Mouse (Mus musculus) hindbrain, embryonic 12.5 days (tissue): ENCODE results near the gene Errfi1. TPM values are rescaled to one million over a fixed set of nuclear protein-coding genes. Genes with fewer than 3 reads are reported as not detected.

Experiments used
- ATAC-seq: fragments of 200-750 bp; cut with Nextera tagmentation; 2 replicates; pipeline ENCODE4 v1.8.0; 2017; ENCODE audit warnings: moderate TSS enrichment; ENCODE audit not compliant: low FRiP score
- H3K27ac ChIP-seq: fragments of 300-500 bp; sonication (generic); 2 replicates; pipeline ENCODE4 v1.5.1; 2016; ENCODE audit warnings: mild to moderate bottlenecking
- H3K27me3 ChIP-seq: fragments of 300-500 bp; sonication (generic); 2 replicates; pipeline ENCODE4 v1.6.1; 2016; ENCODE audit warnings: mild to moderate bottlenecking
- H3K36me3 ChIP-seq: fragments of 300-500 bp; sonication (generic); 2 replicates; pipeline ENCODE4 v1.6.1; 2016; ENCODE audit warnings: mild to moderate bottlenecking
- H3K4me1 ChIP-seq: fragments of 300-500 bp; sonication (generic); 2 replicates; pipeline ENCODE4 v1.6.1; 2016
- H3K4me2 ChIP-seq: fragments of 300-500 bp; sonication (generic); replicated peaks from 2 replicates; pipeline ENCODE4 v1.6.1; 2016; ENCODE audit warnings: mild to moderate bottlenecking
- H3K4me3 ChIP-seq: fragments of 300-500 bp; sonication (generic); 2 replicates; pipeline ENCODE4 v1.5.1; 2016; ENCODE audit warnings: mild to moderate bottlenecking
- H3K9ac ChIP-seq: fragments of 300-500 bp; sonication (generic); 2 replicates; pipeline ENCODE4 v1.6.1; 2016; ENCODE audit warnings: mild to moderate bottlenecking, moderate library complexity
- H3K9me3 ChIP-seq: fragments of 300-500 bp; sonication (generic); replicated peaks from 2 replicates; pipeline ENCODE4 v1.6.1; 2016; ENCODE audit warnings: mild to moderate bottlenecking
- WGBS: fragments of 180-500 bp; shearing (Covaris S2); methylation state at CpG from one replicate; pipeline ENCODE4 v1.1.7; 2016; 5-methylcytosine and 5-hydroxymethylcytosine counted together
- polyA plus RNA-seq: library from polyadenylated mRNA; unstranded; fragments of >200 nt; fragmentation: Nextera tagmentation; extraction: Ambion mirVana; gene quantifications from 2 replicates; pipeline ENCODE4 v1.2.1, GENCODE M21; 2016

Errfi1 gene
- polyA plus RNA-seq, 1 experiment from 2014 or later: 31.2 TPM

DNA sequence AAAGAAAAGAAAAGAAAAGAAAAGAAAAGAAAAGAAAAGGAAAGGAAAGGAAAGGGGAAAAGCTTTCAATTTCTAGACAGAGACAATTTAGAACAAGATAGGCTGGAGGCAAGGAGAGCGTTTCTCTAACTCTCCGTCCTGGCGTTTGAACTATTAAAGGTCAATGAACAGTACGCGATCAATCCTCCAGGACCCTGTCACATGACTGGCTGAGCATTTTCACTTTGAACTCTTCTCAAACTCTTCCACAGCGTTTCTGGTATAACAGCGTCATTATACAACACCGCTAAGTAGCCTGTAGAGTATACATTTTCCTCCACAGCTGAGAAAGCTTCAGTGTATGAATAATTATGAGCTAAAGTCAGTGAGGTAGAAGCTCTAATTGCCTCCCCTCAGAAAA is 1.7 kb upstream of the Errfi1 start:
- Histone ChIP-seq H3K4me3 (no peak overlapping the region), H3K9ac (no peak overlapping the region), H3K36me3 (no peaks in the 10 kb centered on the region), H3K27ac (no peak overlapping the region), H3K27me3 (no peaks in the 10 kb centered on the region; the same call in 1 of the 2 replicates), H3K9me3 (no peaks in the 10 kb centered on the region), H3K4me1 (peaks cover 15% of the 10 kb centered on the region; the same call in 1 of the 2 replicates), H3K4me2 (no peak overlapping the region)
- no peak for ATAC-seq
- WGBS: 65% methylated on average over 8 of the region's 8 CpGs

DNA sequence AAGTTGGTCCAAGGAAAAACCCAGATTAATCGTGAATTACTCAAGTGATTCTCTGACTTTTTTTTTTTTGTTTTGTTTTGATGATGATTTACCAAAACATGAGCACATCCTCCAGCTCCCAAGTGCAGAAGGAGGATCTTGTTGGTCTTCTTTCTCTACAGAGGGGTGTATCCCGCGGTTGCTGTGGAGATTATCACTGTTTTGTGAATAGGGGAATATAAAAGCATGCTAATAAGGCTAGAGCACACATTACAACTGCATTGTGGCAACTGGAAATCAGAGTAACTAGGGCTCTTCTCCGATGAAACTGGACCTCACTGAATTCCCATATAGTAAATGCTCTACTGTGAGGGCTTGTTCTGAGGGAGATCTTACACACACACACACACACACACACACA is 1.2 kb upstream of the Errfi1 start:
- H3K4me2 ChIP-seq: no peak overlapping the region
- no peaks in the 10 kb centered on the region for H3K9me3 ChIP-seq
- no peak for ATAC-seq
- H3K27me3 ChIP-seq: no peaks in the 10 kb centered on the region; the same call in 1 of the 2 replicates
- no peaks in the 10 kb centered on the region for H3K36me3 ChIP-seq
- 63% methylated on average over 4 of the region's 4 CpGs for WGBS
- no peak overlapping the region for H3K4me3 ChIP-seq
- peaks cover 15% of the 10 kb centered on the region; the same call in 1 of the 2 replicates for H3K4me1 ChIP-seq
- H3K27ac ChIP-seq: no peak overlapping the region
- no peak overlapping the region for H3K9ac ChIP-seq

DNA sequence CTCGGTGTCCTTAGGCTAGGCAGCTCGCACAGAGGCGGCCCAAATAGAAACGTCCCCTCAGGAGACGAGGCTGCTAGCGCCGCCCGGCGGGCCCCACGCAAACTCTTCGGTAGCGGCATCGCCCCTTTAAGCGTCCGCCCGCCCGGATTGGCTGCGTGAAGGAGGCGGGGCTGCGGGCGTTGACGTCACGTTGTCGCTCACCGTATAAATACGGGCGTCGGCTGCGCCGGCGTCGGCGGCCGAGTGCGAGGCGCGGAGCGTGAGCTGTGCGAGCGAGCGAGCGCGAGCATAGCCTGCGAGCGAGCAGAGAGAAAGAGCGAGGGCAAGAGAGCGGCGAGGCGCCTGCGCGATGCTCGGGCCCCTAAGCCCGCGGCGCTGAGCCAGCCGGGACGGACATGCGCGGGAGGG is 1.1 kb downstream of the Errfi1 start:
- ATAC-seq: peak; percentile 97

DNA sequence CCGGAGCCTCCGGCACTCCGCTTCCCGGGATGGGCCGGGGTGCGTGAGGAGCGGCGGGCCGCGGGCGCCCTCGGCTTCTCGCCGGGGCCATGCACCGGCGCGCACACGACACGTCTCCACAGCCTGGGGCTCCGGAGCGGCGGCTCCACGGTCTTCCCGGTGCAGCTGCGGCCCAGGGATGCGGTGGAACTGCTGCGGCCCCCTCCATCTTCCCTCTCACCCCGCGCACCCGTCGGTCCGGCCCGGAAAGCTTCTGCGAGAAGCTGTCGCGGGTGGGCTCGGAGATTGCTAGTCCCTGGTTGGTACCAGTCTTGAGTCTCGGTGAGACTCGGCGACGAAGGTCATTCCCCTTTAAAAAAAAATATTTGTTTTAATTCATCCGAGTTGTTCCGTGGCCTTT is 1.6 kb downstream of the Errfi1 start:
- WGBS: 1% methylated on average over 33 of the region's 43 CpGs
- Histone ChIP-seq H3K4me1 (peaks cover 9% of the 10 kb centered on the region), H3K9me3 (no peaks in the 10 kb centered on the region), H3K9ac (peak overlapping the region; percentile 95), H3K36me3 (no peaks in the 10 kb centered on the region), H3K4me2 (peak overlapping the region; percentile 69), H3K27me3 (no peaks in the 10 kb centered on the region; the same call in 1 of the 2 replicates), H3K4me3 (peak overlapping the region; percentile 90), H3K27ac (peak overlapping the region; percentile 99)
- ATAC-seq: peak; percentile 83

More for the DNA sequence above, 1.1 kb downstream of the Errfi1 start:
- H3K4me2 ChIP-seq: peak overlapping the region; percentile 69
- peak overlapping the region; percentile 99 for H3K27ac ChIP-seq
- H3K9ac ChIP-seq: peak overlapping the region; percentile 95
- no peaks in the 10 kb centered on the region for H3K36me3 ChIP-seq
- H3K4me1 ChIP-seq: peaks cover 9% of the 10 kb centered on the region
- peak overlapping the region; percentile 90 for H3K4me3 ChIP-seq
- WGBS: under 1% methylated on average over 59 of the region's 59 CpGs
- H3K27me3 ChIP-seq: no peaks in the 10 kb centered on the region; the same call in 1 of the 2 replicates
- H3K9me3 ChIP-seq: no peaks in the 10 kb centered on the region

DNA sequence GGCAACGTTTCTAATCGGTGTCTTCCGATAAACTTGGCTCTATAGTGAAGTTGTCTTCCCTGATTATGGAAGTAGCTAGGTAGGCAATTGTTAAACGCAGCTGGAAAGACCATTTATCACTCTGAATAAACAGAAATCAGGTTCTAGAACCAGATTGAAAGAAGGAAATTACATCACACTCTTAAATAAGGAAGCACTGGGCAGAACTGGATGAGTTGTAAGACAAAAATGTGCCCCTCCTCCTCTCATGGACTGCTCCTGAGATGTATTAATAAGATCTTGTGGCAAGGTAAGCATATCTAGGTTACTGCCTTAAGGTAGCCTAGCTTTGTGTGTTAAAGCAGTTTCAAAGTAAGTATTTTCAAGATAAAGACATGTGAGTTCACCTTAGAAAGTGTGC is 6.8 kb downstream of the Errfi1 start:
- Histone ChIP-seq H3K4me2 (no peak overlapping the region), H3K9ac (no peak overlapping the region), H3K4me3 (no peak overlapping the region), H3K27ac (no peak overlapping the region), H3K36me3 (no peaks in the 10 kb centered on the region), H3K4me1 (peaks cover 5% of the 10 kb centered on the region), H3K9me3 (no peaks in the 10 kb centered on the region), H3K27me3 (no peaks in the 10 kb centered on the region)
- WGBS: 88% methylated on average over 4 of the region's 4 CpGs
- ATAC-seq: no peak

DNA sequence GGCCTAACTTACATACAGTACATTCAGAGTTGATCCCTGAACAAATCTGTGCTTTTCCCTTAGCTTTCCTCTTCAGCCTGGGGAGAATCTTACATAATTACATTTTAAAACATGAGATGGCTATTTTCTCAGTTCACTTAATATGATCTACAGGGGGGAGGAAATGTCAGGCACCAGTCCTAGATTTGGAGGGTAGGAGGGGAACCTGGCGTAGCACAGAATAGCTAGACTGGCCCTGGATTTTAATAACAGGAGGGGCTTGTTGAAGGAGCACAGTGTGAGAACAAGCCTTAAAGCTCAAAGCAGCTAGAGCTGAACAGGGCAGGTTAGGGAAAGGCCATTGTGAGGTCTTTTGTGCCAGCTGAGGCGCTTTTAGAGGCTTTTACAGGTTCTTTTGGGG is 7.4 kb downstream of the Errfi1 start:
- H3K4me2 ChIP-seq: no peak overlapping the region
- H3K4me3 ChIP-seq: no peak overlapping the region
- H3K9me3 ChIP-seq: no peaks in the 10 kb centered on the region
- H3K9ac ChIP-seq: no peak overlapping the region
- H3K4me1 ChIP-seq: peaks cover 5% of the 10 kb centered on the region
- 75% methylated on average over 2 of the region's 2 CpGs for WGBS
- peaks cover 5% of the 10 kb centered on the region for H3K36me3 ChIP-seq
- ATAC-seq: no peak
- H3K27me3 ChIP-seq: no peaks in the 10 kb centered on the region
- no peak overlapping the region for H3K27ac ChIP-seq

DNA sequence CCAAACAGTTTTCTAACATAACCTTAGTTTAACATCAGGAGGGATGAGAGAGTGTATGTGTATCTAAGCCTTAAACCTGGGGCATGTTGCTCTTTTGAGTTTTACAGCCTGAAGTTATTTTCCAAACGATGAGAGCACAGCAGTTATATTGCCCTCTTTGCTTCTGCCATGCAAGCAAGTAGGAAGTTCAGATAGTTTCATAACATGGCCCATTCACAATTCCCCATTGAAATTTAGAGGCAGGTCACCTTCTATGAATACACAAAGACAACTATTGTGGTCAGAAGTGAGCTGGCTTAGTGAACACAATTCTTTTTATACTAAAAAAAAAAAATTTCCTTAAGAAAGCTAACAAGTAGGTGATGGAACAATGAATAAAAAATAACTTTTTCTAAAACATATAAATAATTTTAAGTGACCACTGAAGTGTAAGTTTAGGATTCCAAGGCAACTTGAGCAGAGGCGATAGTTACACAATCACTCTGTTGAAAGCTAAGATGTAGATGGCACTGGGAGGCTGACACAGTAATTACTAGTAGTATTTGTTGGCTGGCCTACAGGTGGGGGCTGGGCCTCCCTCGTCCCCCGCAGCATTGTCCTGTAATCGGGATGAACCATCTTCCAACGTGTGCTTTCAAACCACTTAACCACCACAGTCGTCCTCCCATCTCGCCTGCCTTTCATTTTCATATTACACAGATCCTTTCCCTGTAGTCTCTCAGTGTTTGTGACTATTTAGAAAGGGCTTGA is 9.1 kb downstream of the Errfi1 start:
- H3K4me3 ChIP-seq: no peak overlapping the region
- H3K27me3 ChIP-seq: no peaks in the 10 kb centered on the region
- WGBS: 61% methylated on average over 8 of the region's 8 CpGs
- no peak overlapping the region for H3K4me2 ChIP-seq
- H3K27ac ChIP-seq: 0 out of 2 replicates have a peak overlapping the region, but pooled peaks have one; percentile 7
- no peak overlapping the region for H3K9ac ChIP-seq
- H3K9me3 ChIP-seq: no peaks in the 10 kb centered on the region
- peaks cover 21% of the 10 kb centered on the region for H3K36me3 ChIP-seq
- peaks cover 5% of the 10 kb centered on the region for H3K4me1 ChIP-seq
- no peak for ATAC-seq

DNA sequence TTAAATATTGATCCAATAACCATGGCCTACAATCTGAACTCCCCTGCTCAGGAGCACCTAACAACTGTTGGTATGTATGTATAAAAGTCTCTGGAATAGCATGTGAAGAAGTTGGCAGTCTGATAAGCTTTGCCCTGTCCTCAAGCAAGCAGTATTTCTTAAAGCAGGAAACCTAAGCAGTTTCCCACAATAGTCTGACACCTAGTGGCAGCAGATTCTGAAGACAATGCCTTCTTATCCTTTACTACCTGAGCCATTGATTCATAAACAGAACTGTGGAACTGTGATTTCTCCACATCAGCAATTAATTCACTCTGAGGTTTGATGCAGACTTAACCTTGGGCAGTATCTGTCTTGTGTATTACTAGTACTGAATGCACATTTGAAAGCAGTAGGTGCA is 11.7 kb downstream of the Errfi1 start:
- no peak overlapping the region for H3K9ac ChIP-seq
- H3K36me3 ChIP-seq: peaks cover 29% of the 10 kb centered on the region
- H3K27me3 ChIP-seq: no peaks in the 10 kb centered on the region
- H3K27ac ChIP-seq: no peak overlapping the region
- no peak overlapping the region for H3K4me3 ChIP-seq
- no peak overlapping the region for H3K4me2 ChIP-seq
- no peak for ATAC-seq
- no peaks in the 10 kb centered on the region for H3K9me3 ChIP-seq
- H3K4me1 ChIP-seq: peaks cover 3% of the 10 kb centered on the region; the same call in 1 of the 2 replicates

DNA sequence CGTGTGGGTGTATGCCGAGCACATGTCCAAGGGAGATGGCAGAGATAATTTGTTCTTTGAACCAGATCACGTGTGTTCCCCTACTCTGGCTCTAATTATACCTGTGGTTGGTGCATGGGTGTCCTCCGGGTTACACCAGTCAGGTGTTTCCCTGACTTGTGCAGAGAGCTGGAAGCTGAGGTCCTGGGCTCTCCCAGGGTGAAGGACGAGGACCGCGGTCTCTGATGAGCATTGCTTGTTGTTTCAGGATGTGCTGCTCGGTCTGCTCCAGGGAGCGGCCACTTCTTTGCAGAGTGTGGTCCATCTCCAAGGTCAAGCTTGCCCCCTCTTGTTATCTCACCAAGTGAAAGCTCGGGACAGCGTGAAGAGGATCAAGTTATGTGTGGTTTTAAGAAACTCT is 12.3 kb downstream of the Errfi1 start:
- H3K27ac ChIP-seq: no peak overlapping the region
- WGBS: 90% methylated on average over 11 of the region's 11 CpGs
- H3K27me3 ChIP-seq: no peaks in the 10 kb centered on the region
- no peaks in the 10 kb centered on the region for H3K9me3 ChIP-seq
- no peak overlapping the region for H3K4me3 ChIP-seq
- no peak for ATAC-seq
- no peak overlapping the region for H3K9ac ChIP-seq
- H3K4me1 ChIP-seq: peaks cover 4% of the 10 kb centered on the region
- H3K36me3 ChIP-seq: peaks cover 29% of the 10 kb centered on the region
- H3K4me2 ChIP-seq: no peak overlapping the region

DNA sequence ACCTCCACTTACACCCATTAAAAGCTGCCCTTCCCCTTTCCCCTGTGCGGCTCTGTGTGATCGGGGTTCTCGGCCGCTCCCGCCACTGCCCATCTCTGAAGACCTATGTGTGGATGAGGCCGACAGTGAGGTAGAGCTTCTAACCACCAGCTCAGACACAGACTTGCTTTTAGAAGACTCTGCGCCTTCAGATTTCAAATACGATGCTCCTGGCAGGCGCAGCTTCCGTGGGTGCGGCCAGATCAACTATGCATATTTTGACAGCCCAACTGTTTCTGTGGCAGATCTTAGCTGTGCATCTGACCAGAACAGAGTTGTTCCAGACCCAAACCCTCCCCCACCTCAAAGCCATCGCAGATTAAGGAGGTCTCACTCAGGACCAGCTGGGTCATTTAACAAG is 12.8 kb downstream of the Errfi1 start:
- Histone ChIP-seq H3K9ac (no peak overlapping the region), H3K4me2 (no peak overlapping the region), H3K27me3 (no peaks in the 10 kb centered on the region), H3K4me3 (no peak overlapping the region), H3K4me1 (peaks cover 8% of the 10 kb centered on the region), H3K9me3 (no peaks in the 10 kb centered on the region), H3K36me3 (peaks cover 29% of the 10 kb centered on the region), H3K27ac (no peak overlapping the region)
- 91% methylated on average over 12 of the region's 12 CpGs for WGBS
- no peak for ATAC-seq

DNA sequence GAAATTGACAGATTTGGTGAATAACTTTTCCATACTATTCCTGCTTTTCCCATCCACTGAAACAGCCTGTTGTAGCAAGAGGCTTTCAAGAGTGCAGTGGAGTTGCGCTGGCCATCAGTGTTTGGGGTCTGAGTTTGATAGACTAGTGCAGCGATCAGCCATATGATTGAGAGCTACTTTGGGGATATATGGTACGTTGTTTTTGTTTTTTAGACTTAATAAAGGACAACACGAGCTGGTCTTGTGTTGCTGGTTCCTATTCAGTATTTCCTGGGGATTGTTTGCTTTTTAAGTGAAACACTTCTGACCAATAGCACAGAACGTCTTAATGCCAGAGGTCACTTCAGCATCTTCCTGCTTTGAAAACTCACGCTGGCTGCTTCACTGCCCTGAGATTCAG is 14.4 kb downstream of the Errfi1 start:
- ATAC-seq: no peak

DNA sequence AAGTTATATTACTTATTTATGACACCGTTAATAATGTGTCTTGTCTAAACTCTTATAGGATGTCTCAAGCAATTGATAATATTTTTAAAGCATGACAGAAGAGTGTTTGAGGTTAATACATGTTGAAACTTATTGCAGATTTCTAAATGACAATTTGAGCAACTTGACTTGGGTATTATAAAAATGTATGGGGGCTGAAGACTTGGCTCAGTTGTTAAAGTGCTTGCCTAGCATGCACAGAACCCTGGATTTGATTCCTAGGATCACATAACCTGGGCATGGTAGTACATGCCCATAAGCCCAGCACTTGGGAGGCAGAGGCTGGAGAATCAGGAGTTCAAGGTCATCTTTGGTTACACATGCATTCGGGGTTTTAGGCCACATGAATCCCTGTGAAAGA is 15.1 kb downstream of the Errfi1 start:
- Histone ChIP-seq H3K27ac (no peak overlapping the region), H3K36me3 (peaks cover 29% of the 10 kb centered on the region), H3K9ac (no peak overlapping the region), H3K4me1 (peaks cover 16% of the 10 kb centered on the region), H3K4me2 (no peak overlapping the region), H3K9me3 (no peaks in the 10 kb centered on the region), H3K4me3 (no peak overlapping the region), H3K27me3 (no peaks in the 10 kb centered on the region)
- 88% methylated on average over 2 of the region's 2 CpGs for WGBS
- ATAC-seq: no peak

More for the DNA sequence above, 14.4 kb downstream of the Errfi1 start:
- no peak overlapping the region for H3K27ac ChIP-seq
- no peak overlapping the region for H3K4me3 ChIP-seq
- no peak overlapping the region for H3K4me2 ChIP-seq
- WGBS: 89% methylated on average over 6 of the region's 6 CpGs
- peaks cover 29% of the 10 kb centered on the region for H3K36me3 ChIP-seq
- peaks cover 16% of the 10 kb centered on the region for H3K4me1 ChIP-seq
- no peaks in the 10 kb centered on the region for H3K27me3 ChIP-seq
- H3K9me3 ChIP-seq: no peaks in the 10 kb centered on the region
- H3K9ac ChIP-seq: no peak overlapping the region
